Mouse (Mus musculus) lung, postnatal 0 days (tissue): ENCODE data around the gene Dnajc14. TPM values are rescaled to one million over a fixed set of nuclear protein-coding genes. Genes with fewer than 3 reads are reported as not detected.

Source experiments
- ATAC-seq: fragments of 200-750 bp; cut with Nextera tagmentation; 2 replicates; pipeline ENCODE4 v1.8.0; 2017; ENCODE audit warnings: moderate library complexity
- DNase-seq: peaks from one replicate; pipeline ENCODE4 v3.0.0-alpha.2; 2016; ENCODE audit warnings: low spot score
- H3K27ac ChIP-seq: fragments of 300-500 bp; sonication (generic); 2 replicates; pipeline ENCODE4 v1.5.1; 2014; ENCODE audit warnings: antibody characterized with exemption, mild to moderate bottlenecking, low read length, mixed read lengths
- H3K27me3 ChIP-seq: fragments of 300-500 bp; sonication (generic); replicated peaks from 2 replicates; pipeline ENCODE4 v1.6.1; 2014; ENCODE audit warnings: low read length, mixed read lengths; ENCODE audit not compliant: insufficient read depth
- H3K36me3 ChIP-seq: fragments of 300-500 bp; sonication (generic); 2 replicates; pipeline ENCODE4 v1.6.1; 2014; ENCODE audit warnings: low read length, mixed read lengths; ENCODE audit not compliant: insufficient read depth
- H3K4me1 ChIP-seq: fragments of 300-500 bp; sonication (generic); 2 replicates; pipeline ENCODE4 v1.6.1; 2014; ENCODE audit warnings: antibody characterized with exemption, low read depth, low read length, mixed read lengths; ENCODE audit not compliant: insufficient read depth
- H3K4me2 ChIP-seq: fragments of 300-500 bp; sonication (generic); replicated peaks from 2 replicates; pipeline ENCODE4 v1.6.1; 2014; ENCODE audit warnings: low read depth, mild to moderate bottlenecking, low read length, moderate library complexity, mixed read lengths
- H3K4me3 ChIP-seq: fragments of 300-500 bp; sonication (generic); 2 replicates; pipeline ENCODE4 v1.5.1; 2014; ENCODE audit warnings: low read depth, low read length
- H3K9ac ChIP-seq: fragments of 300-500 bp; sonication (generic); replicated peaks from 2 replicates; pipeline ENCODE4 v1.6.1; 2014; ENCODE audit warnings: low read depth, mild to moderate bottlenecking
- H3K9me3 ChIP-seq: fragments of 300-500 bp; sonication (generic); 2 replicates; pipeline ENCODE4 v1.6.1; 2016; ENCODE audit warnings: low read length, mixed read lengths
- CTCF ChIP-seq: IDR thresholded peaks from 2 replicates; pipeline ENCODE4 v1.5.1; 2016; ENCODE audit warnings: antibody characterized with exemption, mild to moderate bottlenecking
- EP300 ChIP-seq: IDR thresholded peaks from 2 replicates; pipeline ENCODE4 v1.6.1; 2016; ENCODE audit warnings: antibody characterized with exemption, mild to moderate bottlenecking, control low read depth
- WGBS: fragments of 180-500 bp; shearing (Covaris S2); extraction: QIAGEN DNeasy Blood & Tissue Kit; methylation state at CpG from one replicate; pipeline ENCODE4 v1.1.7; 2014; 5-methylcytosine and 5-hydroxymethylcytosine counted together
- polyA plus RNA-seq: library from polyadenylated mRNA; unstranded; fragments of >200 nt; fragmentation: Nextera tagmentation; extraction: Ambion mirVana; gene quantifications from 2 replicates; pipeline ENCODE4 v1.2.1, GENCODE M21; 2015

Dnajc14 gene
- polyA plus RNA-seq, 1 experiment from 2014 or later: 44.0 TPM

DNA sequence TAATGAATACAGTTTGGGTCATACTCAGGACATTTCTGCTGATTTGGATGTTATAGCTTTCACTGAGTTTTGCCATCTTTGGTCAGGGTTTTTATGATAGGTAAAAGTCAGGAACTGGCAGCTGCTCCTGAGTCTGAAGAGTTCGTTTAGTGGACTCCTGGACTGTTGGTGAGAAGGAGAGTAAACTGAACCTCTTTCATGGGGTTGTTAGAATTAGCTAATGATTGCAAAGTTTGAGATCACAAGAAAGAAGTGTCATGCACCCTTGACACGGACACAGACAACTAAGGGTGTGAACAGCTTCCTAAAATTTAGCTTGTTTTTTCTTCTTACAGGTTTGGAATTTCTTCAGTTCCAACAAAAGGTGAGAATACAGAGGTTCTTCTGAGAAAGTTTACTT lies 44.6 kb downstream of the Dnajc14 start:
- Histone ChIP-seq H3K36me3 (peaks cover 15% of the 10 kb centered on the region; the same call in 1 of the 2 replicates), H3K27ac (no peak overlapping the region), H3K27me3 (no peaks in the 10 kb centered on the region), H3K4me2 (no peak overlapping the region), H3K4me3 (no peak overlapping the region), H3K9me3 (no peaks in the 10 kb centered on the region), H3K9ac (no peak overlapping the region), H3K4me1 (no peaks in the 10 kb centered on the region)
- WGBS: 69% methylated on average over 2 of the region's 2 CpGs
- ATAC-seq (no peak), DNase-seq (no peak)
- TF ChIP-seq CTCF (no peak), EP300 (no peak)

DNA sequence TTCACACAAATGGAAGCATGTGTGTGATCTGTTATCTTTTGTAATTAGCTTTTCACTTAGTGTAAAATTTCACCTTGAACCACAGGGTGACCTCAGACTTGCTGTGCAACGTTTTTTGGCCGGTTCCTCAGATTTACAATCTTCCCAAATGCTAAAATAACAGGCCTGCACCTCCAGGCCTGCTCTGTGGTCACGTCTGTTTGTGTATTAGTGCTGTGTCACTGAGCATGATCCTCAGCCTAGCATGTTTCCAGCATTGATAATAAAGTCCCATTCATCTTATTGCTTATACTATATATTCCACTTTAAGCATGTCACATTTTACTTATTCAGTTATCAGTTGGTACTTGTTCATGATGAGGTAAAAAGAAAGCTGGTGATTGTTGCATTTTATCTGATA lies 46.5 kb downstream of the Dnajc14 start:
- H3K4me2 ChIP-seq: no peak overlapping the region
- H3K27ac ChIP-seq: no peak overlapping the region
- ATAC-seq: no peak
- no peaks in the 10 kb centered on the region for H3K4me1 ChIP-seq
- no peak overlapping the region for H3K4me3 ChIP-seq
- no peak overlapping the region for H3K9ac ChIP-seq
- DNase-seq: no peak
- H3K9me3 ChIP-seq: no peaks in the 10 kb centered on the region
- H3K27me3 ChIP-seq: no peaks in the 10 kb centered on the region
- TF ChIP-seq CTCF (no peak), EP300 (no peak)
- 79% methylated on average over 3 of the region's 3 CpGs for WGBS
- H3K36me3 ChIP-seq: 0 out of 2 replicates have a peak, but pooled peaks cover 7% of the 10 kb centered on the region

GRCm38 (mm10) chr10:128861176-128861575 lies 57.3 kb downstream of the Dnajc14 start:
- Histone ChIP-seq H3K27me3 (no peaks in the 10 kb centered on the region), H3K4me2 (no peak overlapping the region), H3K4me1 (no peaks in the 10 kb centered on the region), H3K9me3 (no peaks in the 10 kb centered on the region), H3K9ac (no peak overlapping the region), H3K4me3 (no peak overlapping the region), H3K27ac (no peak overlapping the region), H3K36me3 (peaks cover 18% of the 10 kb centered on the region)
- TF ChIP-seq CTCF: no peak
- TF ChIP-seq EP300: no peak
- no peak for ATAC-seq
- no peak for DNase-seq

DNA sequence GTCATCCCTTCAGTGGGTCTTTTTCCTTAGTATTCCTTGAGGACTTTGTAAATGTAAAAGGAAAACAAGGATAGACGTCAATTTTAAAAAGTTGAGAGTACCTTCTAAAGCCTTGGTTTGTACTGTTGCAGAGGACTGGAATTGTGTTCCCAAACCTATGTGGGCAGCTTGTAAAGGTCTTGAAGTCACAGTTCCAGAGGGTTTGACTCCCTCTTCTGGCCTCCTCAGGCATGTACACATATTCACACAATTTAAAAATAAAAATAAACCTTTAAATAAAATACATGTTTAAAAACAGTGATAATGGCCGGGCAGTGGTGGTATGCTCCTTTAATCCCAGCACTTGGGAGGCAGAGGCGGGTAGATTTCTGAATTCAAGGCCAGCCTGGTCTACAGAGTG lies 62.2 kb downstream of the Dnajc14 start:
- no peak for TF ChIP-seq EP300
- TF ChIP-seq CTCF: peak; percentile 55
- Histone ChIP-seq H3K27ac (no peak overlapping the region), H3K4me1 (no peaks in the 10 kb centered on the region), H3K36me3 (0 out of 2 replicates have a peak, but pooled peaks cover 14% of the 10 kb centered on the region), H3K9ac (no peak overlapping the region), H3K4me3 (no peak overlapping the region), H3K9me3 (no peaks in the 10 kb centered on the region), H3K4me2 (no peak overlapping the region), H3K27me3 (no peaks in the 10 kb centered on the region)
- 76% methylated on average over 3 of the region's 3 CpGs for WGBS
- DNase-seq: peak; percentile 29
- ATAC-seq: no peak

- no peak for TF ChIP-seq CTCF
- TF ChIP-seq EP300: no peak
- ATAC-seq (no peak), DNase-seq (no peak)
- no peaks in the 10 kb centered on the region for H3K4me1 ChIP-seq
- H3K27ac ChIP-seq: no peak overlapping the region
- H3K27me3 ChIP-seq: no peaks in the 10 kb centered on the region
- no peak overlapping the region for H3K9ac ChIP-seq
- H3K4me3 ChIP-seq: no peak overlapping the region
- H3K9me3 ChIP-seq: no peaks in the 10 kb centered on the region
- WGBS: 90% methylated on average over 1 of the region's 1 CpGs
- no peak overlapping the region for H3K4me2 ChIP-seq
- H3K36me3 ChIP-seq: 0 out of 2 replicates have a peak, but pooled peaks cover 15% of the 10 kb centered on the region
These were observed 62.7 kb downstream of the Dnajc14 start for GRCm38 (mm10) chr10:128866518-128866917.

Other genes with a start within 250 kb of the Dnajc14 start
- 64.2 and 66.5 TPM in 2 replicates for gene Pa2g4, start 238.1 kb upstream of the Dnajc14 start, polyA plus RNA-seq
- gene Erbb3, start 214.4 kb upstream of the Dnajc14 start, polyA plus RNA-seq: 21.4 and 22.6 TPM in 2 replicates
- 459 and 465 TPM in 2 replicates for gene Rps26, start 177.3 kb upstream of the Dnajc14 start, polyA plus RNA-seq
- gene Ikzf4, start 158.1 kb upstream of the Dnajc14 start, polyA plus RNA-seq: 1.3 and 1.5 TPM in 2 replicates
- gene Suox, start 130.0 kb upstream of the Dnajc14 start, polyA plus RNA-seq: 12.3 and 12.6 TPM in 2 replicates
- gene Rab5b, start 107.8 kb upstream of the Dnajc14 start, polyA plus RNA-seq: 69.1 and 71.8 TPM in 2 replicates
- 1.0 and 1.4 TPM in 2 replicates for gene Pmel, start 99.9 kb upstream of the Dnajc14 start, polyA plus RNA-seq
- gene Cdk2, start 99.0 kb upstream of the Dnajc14 start, polyA plus RNA-seq: 33.9 and 34.7 TPM in 2 replicates
- 16.8 and 17.9 TPM in 2 replicates for gene Dgka, start 59.2 kb upstream of the Dnajc14 start, polyA plus RNA-seq
- gene Pym1, start 56.2 kb upstream of the Dnajc14 start, polyA plus RNA-seq: 23.4 and 24.9 TPM in 2 replicates
- gene Mmp19, start 13.2 kb upstream of the Dnajc14 start, polyA plus RNA-seq: 8.2 and 9.8 TPM in 2 replicates
- gene Tmem198b, start 308 bp downstream of the Dnajc14 start, polyA plus RNA-seq: 13.6 and 13.8 TPM in 2 replicates
- 113 and 119 TPM in 2 replicates for gene Sarnp, start 13.3 kb downstream of the Dnajc14 start, polyA plus RNA-seq
- 59.8 and 62.1 TPM in 2 replicates for gene Ormdl2, start 17.6 kb downstream of the Dnajc14 start, polyA plus RNA-seq
- 1.6 and 2.1 TPM in 2 replicates for gene Gdf11, start 87.7 kb downstream of the Dnajc14 start, polyA plus RNA-seq
- gene Cd63, start 96.9 kb downstream of the Dnajc14 start, polyA plus RNA-seq: 761 and 764 TPM in 2 replicates
- 13.2 and 16.7 TPM in 2 replicates for gene Rdh5, start 118.8 kb downstream of the Dnajc14 start, polyA plus RNA-seq
- 228 and 243 TPM in 2 replicates for gene Bloc1s1, start 120.0 kb downstream of the Dnajc14 start, polyA plus RNA-seq
- 14.6 and 20.7 TPM in 2 replicates for gene Itga7, start 129.8 kb downstream of the Dnajc14 start, polyA plus RNA-seq
- gene Mettl7b, start 156.9 kb downstream of the Dnajc14 start, polyA plus RNA-seq: 0.10 and 0.33 TPM in 2 replicates
- gene Olfr9, start 185.4 kb downstream of the Dnajc14 start, polyA plus RNA-seq: not detected in 2 replicates
- gene Olfr763, start 206.7 kb downstream of the Dnajc14 start, polyA plus RNA-seq: not detected in 2 replicates
- not detected in 2 replicates for gene Olfr764-ps1, start 235.8 kb downstream of the Dnajc14 start, polyA plus RNA-seq
- gene Olfr765, start 245.9 kb downstream of the Dnajc14 start, polyA plus RNA-seq: not detected in 2 replicates